Mouse (Mus musculus): Measurements from ENCODE around the gene Ccdc93.

DNA sequence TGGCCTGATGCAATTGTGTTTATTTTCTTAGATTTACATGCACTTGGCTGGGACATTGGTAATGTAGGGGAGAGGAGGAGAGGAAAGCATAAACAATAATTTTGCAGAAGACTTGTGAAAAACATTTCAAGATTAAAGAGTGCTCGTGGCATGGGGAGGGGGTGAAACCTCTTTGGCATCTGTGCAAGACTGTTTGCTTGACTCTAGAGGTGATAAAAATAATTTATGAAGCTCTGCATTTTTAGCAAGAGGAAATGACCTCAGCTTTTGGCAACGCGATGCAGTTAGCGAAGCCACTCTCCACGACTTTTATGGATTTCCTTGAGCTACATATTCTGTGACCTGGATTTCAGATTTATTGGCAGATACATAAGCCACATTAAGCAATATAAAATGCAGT lies 36.1 kb upstream of the Ccdc93 start:
- TF ChIP-seq CTCF (IDR thresholded peaks at IDR 0.05), result no peak
- TF ChIP-seq EP300 (IDR thresholded peaks at IDR 0.05; ENCODE audit: insufficient read depth, low read depth, low read length), result no peak
- TF ChIP-seq POLR2A (IDR thresholded peaks at IDR 0.05; ENCODE audit: insufficient read depth, low read depth, low read length), result no peak
